Mouse (Mus musculus) mesoderm, embryonic 11.5 days (tissue): ENCODE results near the gene Spg7.
"Not testable (repeated sequence)": the region's sequence is repeated elsewhere in the genome, so short reads cannot be mapped to it uniquely, and the experiment has no call there.

ENCODE experiments used
- DNase-seq: peaks from one replicate; pipeline ENCODE4 v3.0.0-alpha.2; 2012; ENCODE audit warnings: low read depth, low spot score

Spg7 gene

DNA sequence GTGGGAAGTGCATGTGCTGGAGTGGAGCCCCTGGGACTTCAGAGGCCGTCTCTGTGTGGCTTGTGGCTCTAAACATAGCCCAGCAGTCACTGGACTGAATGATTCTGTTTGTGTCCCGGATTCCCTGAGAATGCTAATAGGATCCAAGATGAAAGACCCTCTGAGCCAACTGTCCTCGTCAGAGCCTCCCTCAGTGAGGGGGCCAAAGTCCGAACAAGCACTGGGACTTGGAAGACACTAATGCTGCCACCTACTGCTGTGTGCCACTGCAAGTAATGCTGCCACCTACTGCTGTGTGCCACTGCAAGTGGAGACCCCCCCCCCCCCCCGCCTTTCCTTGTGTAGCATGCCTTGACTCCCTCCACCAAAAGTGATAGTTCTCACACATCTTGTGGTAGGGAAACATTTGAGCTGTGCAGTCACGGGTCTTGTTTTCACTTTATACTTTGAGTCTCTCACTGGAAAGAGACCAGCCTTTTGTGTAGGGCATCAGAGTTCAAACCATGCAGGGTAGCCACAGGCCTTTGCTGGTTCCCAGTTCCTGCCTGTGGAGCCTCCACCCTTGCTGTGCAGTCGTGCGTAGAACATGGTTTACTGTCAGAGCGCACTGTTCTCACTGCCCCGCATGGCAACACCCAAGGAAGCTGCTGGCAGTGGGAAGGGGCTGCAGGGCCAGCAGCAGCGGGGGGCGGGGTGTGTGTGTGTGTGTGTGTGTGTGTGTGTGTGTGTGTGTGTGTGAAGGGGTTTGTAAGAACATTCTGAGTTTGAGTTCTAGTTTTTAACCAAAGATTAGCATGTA lies 35.2 kb downstream of the Spg7 start:
- no peak for DNase-seq

DNA sequence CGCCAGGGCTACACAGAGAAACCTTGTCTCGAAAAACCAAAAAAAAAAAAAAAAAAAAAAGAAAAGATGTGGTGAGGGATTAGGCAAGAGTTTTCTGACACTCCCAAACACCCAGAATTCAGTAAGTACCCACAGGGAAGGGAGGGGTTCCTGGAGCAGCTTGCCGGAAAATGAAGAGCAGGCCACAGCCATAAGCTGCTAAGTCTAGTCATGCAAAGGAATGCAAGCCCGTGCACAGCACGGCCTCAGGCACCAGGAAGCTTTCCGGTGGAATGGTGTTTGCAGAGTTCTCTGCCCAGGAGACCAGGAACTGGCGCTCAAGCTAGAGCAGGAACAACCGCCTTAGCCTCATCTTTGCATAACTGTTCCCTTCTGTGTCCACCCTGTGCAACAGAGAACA lies 37.5 kb downstream of the Spg7 start:
- no peak for DNase-seq

DNA sequence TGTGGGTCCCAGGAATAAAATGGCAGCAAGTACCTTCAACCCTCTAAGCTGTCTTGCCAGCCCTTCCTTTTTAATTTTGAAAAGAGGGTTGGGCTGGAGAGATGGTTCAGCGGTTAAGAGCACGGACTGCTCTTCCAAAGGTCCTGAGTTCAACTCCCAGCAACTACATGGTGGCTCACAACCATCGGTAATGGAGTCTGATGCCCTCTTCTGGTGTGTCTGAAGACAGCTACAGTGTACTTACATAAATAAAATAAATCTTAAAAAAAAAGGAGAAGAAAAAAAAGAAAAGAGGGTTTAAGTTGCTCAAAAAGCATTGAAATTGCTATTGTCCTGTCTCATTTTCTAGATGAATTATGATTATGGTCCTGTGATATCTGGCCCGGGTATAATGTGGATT lies 38.5 kb downstream of the Spg7 start:
- DNase-seq: no peak

DNA sequence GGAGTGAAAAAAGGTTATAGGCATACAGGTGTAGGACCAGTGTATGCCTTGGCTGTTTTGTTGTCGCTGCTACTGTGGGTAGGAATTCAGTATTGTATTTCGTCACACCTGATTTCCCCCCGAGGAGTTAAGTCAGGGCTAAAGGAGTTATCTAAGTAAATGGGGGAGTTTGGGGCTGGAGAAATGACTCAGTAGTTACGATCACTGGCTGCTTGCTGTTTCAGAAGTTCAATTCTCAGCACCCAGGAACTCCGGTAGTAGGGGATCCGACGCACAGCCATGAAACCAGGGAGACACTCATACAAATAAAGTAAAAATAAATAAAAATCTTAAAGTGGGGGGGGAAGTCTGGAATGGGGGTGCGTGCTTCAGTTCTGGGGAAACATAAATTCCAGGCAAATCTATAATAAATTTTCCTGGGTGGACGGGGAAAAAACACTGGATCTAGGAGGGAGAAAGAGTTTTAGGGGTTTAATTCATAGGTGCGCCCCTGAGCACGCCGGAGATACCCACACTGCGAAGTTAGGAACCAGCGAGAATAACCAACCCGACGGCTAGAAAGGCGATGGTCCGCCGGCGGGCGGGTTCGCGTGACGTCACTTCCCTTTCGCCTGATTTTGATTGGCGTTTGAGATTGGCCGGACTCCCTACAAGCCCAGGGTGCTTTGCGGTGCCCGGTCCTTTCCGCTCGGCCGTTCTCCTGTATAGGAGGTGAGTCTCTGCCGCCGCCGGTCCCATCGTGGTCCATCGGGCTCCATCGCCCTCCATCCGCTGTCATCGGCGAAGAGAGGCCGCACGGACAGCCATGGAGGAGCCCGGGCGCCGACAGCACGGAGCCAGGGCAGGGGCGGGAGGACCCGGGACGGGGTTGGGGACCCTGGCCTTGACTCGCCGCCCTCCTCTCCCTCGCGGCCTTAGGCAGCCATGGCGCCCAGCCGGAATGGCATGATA lies 39.3 kb downstream of the Spg7 start, which contains the start of gene Rpl13:
Gene Rpl13, plus strand, starts transcription at position 616 of the 951 bp plus-strand sequence.
- peak; percentile 96 for DNase-seq

DNA sequence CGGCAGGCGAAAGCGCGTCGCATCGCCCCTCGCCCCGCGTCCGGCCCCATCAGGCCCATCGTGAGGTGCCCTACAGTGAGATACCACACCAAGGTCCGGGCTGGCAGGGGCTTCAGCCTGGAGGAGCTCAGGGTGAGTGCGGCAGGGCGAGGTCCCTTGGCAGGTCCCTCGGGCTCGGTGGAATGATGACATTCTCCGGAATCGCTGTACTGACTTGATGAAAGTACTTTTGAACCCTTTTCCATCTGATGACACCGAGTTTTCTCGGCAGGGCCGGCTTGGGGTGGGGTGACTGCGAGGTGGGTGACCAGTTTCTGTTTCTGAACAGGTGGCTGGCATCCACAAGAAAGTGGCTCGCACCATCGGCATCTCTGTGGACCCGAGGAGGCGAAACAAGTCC lies 40.1 kb downstream of the Spg7 start:
- not testable (repeated sequence) for DNase-seq

DNA sequence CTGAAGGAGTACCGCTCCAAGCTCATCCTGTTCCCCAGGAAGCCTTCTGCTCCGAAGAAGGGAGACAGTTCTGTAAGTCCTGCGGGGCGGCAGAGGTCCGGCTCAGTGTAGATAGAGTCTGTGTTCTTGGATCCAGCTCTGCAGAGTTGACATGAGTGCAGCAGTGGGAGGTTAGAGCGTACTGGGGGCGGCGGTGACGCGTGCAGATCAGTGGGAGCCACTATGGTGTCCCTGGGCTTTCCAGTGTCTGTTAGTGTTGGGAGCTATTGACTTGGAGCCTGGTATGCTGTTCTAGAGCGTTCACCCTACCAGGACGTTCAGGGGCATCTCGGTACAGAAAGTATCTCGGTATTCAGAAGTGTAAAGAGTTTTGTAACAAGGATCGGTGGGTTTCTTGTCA lies 40.5 kb downstream of the Spg7 start:
- DNase-seq: no peak

DNA sequence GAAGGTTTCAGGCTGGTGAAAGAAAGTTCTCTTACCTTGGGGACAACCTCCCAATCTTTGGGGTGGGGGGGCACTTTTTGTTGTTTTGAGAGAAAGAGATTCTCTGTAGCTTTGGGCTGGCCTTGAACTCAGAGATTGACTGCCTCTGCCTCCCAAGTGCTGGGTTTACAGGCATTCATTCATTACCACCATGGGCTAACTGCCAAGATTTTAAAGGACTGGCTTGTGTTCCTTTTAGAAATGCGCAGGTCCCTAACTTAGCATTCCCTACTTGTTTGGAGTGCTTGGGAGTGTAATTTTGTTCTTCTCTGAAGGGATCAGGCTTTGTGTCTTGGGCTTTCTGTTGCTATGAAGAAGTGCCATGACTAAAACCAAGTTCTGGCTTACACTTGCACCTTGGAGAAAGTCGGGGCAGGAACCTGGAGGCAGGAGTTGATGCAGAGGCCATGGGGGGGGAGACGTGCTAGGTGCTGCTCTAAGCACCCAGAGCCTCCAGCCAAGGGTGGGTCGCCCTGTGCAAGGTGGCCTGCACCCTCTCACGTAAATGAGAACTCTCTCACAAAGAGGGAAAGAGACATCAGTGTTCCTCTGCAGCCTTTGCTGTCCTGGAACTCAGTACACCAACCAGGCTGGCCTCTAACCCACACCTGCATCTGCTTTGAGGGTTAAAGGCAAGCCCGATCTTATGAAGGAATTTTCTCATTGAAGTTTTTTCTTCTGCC lies 41.5 kb downstream of the Spg7 start:
- DNase-seq: no peak

DNA sequence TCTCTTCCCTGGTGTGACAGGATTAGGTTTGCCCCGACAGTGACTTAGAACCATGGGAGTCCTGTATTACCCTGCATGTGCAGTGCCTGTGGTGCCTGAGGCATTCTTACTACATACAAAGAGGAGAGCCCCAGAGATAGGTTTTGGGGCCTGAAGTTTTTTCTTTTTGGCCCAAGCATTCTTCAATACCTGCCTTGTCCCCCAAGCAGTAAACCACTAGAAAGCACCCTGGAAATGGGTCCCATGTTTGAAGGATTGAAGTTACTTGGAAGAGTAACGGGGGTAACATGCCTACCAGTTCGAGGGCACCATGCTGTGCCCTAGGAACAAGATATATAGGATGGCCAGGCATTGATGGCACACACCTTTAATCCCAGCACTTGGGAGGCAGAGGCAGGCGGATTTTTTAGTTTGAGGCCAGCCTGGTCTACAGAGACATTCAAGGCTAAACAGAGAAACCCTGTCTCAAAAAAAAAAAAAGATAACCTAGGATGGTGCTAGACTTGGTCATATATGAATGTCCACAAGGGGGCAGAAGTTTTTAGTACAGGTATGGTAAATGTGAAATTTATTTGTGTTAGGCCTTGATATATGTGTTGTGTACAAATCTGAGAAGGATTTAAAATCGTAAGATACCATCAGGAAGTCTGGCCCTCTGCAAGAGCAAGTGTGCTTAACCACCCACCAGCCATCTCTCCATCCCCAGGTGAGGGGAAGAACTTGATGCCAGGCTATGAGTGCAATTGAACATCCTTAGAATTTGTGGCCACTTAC lies 43.0 kb downstream of the Spg7 start:
- peak; percentile 74 for DNase-seq

DNA sequence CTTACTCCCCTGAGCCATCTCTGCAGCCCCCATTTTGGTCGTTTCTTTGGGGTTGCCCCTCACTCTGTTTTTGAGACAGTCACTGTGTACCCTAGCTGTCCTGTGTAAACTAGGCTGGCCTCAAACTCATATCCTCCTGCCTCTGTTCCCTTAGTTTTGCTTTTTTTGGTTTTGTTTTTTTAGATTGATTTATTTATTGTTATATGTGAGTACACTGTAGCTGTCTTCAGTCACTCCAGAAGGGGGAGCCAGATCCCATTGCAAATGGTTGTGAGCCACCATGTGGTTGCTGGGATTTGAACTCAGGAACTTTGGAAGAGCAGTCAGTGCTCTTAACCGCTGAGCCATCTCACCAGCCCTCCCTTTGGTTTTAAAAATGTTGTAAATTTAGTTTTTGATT lies 43.8 kb downstream of the Spg7 start:
- DNase-seq: no peak

DNA sequence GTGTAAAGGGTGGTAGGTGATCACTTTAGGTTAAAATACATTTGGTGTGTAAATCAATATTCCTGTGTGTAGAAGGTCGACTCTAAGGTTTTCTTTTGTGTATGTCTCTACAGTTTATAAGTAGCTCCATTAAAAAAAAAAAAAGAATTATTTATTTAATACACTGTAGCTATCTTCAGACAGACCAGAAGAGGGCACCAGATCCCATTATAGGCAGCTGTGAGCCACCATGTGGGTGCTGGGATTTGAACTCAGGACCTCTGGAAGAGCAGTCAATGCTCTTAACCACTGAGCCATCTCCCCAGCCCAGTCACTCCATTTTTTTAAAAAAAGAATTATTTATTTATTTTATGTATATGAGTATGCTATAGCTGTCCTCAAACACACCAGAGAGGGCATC lies 45.3 kb downstream of the Spg7 start:
- DNase-seq: no peak

DNA sequence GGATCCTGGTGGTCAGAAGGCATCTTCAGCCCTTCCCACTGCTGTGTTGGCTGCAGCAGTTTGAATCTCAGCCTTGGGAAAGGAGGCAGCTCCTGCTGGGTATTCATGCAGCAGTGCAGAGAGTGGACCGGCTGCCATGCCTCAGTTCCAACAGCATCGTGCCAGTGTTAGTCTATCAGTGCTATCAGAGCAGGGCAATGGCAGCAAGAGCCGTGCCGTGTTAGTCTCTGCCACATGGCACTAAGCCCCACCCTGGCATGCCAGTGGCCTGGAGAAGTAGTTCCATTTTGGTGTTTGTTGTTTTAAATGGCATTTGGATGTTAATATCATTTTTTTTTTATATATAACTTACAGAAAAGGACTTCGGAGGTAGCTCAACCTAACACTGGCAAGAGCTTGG lies 46.2 kb downstream of the Spg7 start:
- no peak for DNase-seq

DNA sequence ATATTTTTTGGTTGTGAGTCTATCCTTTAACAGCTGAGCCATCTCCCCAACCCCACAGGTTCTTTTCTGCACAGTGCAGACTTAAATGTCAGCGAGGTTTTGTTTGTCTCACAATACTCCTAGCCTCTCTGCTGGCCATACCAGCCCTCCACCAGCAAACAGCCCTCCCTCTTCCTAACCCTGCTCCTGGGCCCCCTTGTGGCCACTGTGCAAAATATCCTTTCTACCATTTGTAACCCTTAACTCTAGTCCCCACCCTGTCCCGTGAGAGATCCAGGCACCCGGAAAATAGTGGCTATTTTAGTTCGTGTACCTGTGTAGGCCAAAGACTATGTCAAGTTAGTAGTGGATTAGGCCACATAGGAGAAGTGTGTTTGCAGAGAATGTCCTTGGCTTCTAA lies 47.9 kb downstream of the Spg7 start:
- peak; percentile 67 for DNase-seq

DNA sequence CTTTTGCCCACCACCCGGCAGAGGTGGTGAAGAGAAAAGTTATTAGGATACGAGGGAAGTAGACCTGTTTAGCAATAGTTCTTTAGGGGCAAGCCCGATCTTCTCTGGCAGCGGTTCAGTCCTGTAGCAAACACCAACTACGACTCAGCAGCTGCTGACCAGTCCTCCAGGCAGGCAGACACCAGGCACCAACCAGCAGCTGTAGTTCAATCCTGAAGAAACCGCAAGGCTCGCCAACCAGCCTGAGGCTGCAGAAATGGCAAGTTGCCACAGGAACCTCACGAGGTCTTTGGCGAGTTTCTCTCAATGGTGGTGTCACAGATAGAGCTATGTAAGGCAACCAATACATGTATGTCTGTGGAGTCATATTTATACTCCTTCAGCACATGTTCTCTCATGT lies 50.1 kb downstream of the Spg7 start:
- DNase-seq: no peak

DNA sequence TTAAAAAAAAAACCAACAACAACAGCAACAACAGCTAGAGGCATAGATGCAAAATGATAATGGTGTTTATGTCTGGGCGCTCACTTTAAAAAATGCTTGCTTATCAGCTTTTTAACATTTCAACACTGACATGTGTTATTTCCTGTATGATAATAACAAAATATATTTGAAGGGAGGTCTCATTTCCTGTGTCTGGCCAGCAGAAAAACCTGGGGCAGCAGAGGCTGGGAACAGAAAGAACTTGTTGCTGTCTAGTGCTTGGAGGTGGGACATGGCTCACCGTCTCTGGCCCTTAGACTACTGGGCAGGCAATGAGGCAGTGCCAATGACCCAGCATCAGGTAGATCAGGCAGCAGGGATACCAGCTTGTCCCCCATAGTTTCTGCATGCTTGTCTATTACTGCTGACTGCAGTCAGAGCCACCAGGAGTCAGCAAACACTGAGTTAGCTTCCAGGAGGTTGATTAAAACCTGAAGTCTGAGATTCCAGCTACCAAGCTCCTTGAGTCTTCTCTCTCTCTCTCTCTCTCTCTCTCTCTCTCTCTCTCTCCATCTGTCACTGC lies 51.2 kb downstream of the Spg7 start:
- DNase-seq: no peak

DNA sequence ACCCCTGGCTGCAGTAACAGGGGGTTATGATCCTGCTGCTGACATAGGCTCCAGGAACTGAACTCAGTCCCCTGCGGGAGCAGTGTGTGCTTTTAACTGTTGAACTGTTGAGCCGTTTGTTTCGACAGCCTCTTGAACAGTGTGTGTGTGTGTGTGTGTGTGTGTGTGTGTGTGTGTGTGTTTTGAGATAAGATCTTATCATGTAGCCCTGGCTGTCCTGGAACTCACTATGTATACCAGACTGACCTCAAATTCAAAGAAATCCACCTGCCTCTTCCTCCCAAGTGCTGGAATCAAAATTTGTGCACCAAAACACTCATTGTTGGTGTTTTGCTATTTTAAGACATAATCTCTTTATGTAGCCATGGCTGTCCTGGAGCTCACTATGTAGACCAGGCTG lies 51.9 kb downstream of the Spg7 start:
- DNase-seq: no peak

DNA sequence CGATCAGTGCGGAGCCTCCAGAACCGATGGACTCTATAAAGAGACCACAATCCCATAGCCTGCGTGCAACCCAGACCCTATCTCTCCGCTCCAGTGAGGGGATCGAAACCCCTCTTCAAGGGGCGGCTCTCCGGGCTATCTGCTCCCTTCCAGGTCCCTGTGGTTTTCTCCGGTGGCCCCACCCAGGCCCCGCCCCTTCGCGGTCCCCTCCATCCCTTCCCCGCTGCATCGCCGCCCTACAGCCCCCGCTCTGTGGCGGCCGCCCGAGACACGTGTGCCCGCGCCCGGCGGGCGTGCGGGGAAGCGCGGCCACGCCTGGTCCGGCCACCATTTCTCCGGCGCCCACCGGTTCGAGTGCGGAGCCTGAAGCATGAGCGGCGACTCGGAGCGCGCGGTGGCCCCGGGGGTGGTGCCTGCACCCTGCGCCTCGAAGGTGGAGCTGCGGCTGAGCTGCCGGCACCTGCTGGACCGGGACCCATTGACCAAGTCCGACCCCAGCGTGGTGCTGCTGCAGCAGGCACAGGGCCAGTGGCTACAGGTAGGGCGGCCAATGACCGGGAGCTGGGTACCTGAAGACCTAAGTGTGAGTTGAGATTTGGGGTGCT lies 54.5 kb downstream of the Spg7 start, which contains the start of gene Cpne7:
Gene Cpne7, plus strand, starts transcription at position 248 of the 605 bp plus-strand sequence.
- DNase-seq: no peak

DNA sequence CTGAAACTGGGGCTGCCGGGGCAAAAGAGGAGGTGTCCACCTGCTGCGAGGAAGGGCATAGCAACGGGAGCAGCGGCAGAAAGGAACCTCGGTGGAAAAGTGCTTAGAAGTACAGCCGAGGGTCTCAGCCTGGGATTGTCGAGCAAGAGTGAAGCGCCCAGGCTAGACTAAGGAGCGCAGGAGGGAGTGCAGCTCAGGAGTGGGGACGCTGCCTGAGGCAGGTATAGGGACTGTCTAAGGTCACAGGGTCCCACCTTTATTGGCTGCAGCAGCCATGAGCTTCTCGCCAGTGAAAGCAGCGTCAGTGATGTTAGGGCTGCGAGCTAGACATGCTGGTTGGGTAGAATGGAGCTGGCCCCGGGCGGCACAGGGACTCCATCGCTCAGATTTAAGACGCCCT lies 55.0 kb downstream of the Spg7 start:
- no peak for DNase-seq

DNA sequence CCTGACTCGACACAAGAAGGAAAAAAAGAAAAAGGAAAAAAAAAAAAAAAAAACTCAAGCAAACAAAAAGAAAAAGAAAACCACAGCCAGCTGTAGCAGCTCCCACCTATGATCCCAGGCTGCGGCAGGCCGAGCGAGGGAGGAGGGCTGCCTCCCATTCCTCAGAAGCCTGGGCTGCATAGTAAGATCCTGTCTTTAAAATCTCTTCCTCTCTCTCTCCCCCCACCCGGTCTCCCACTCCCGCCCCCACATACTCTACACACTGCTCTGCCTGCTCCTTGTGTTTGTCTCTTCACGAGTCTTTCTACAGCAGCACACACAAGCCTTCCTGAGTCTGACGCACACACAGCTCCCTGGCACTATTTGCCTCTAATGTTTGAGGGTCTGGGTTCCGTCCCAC lies 59.3 kb downstream of the Spg7 start:
- no peak for DNase-seq

DNA sequence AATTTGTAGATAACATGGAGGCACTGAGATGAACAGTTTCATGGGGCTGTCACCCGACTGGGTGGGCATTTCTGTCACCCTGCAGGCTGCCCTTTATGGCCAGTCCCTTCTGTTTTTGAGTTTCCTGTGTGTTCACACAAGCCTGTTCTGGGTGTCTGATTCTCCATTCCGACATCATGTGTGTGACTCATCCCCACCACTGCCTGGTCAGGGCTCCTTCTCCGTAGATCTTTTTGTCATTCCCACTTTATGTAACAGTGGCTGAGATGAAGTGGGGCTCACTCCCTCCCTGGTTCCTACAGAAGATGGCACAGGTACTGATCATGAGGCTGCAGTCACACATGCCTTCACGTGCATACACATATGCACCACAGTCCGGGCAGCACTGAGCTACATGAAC lies 59.9 kb downstream of the Spg7 start:
- no peak for DNase-seq

DNA sequence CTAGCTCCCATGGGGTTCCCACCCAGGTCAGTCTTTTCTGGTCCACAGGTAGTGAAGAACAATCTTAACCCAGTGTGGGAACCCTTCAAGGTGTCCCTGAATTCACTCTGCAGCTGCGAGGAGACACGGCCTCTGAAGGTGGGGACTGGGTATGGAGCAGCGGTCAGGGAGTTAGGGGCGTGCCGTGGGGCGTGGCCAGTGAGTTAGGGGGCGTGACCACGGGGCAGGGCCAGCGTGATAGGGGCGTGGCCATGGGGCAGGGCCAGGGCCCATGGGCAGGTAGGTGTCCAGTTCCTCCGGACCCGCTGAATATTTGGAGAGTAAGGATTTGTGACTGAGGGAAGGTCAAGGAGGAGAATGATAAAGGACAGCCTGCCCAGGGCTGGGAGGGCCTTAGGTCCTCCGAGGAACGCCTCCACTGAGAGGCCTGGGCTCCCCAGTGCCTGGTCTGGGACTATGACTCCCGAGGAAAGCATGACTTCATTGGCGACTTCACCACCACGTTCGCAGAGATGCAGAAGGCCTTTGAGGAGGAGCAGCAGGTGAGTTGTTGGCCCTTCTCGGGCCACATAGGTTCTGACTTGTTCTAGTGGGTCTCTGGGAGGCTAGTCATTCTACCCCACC lies 63.6 kb downstream of the Spg7 start:
- no peak for DNase-seq
